Mouse (Mus musculus): Measurements from ENCODE around the gene Hdhd3.

GRCm38 (mm10) chr4:62479937-62480708 is 23.1 kb downstream of the Hdhd3 start, which contains the start of gene Bspry:
- TF ChIP-seq CTCF (conservative IDR thresholded peaks at IDR 0.05; ENCODE audit: insufficient read depth, insufficient read length, low read depth, low read length): no peak
- TF ChIP-seq POLR2A (IDR thresholded peaks at IDR 0.05; ENCODE audit: low read depth, low read length): no peak
